Mouse (Mus musculus) kidney, adult 9 months (tissue): ENCODE data around the gene Ly9.
A peak's percentile ranks its signal among the peaks of the same experiment; 100 is the strongest.

Experiments used
- DNase-seq: peaks from one replicate; pipeline ENCODE4 v3.0.0; 2022

The Ly9 gene

DNA sequence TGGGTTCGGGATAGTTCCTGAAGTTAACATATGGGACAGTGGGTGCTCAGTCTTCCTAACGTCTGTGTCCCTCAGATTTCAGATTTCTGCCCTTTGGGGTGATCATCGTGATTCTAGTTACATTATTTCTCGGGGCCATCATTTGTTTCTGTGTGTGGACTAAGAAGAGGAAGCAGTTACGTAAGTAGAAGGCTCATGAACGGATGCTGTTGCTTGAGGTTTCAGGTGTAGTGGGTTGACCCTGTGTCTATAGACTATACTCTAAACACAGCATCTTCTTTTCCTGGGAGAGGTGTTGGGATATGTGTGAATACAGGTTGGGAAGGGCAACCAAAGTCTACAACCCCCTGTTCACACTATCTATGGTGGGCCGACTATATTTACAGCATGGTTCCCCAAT is 30.0 kb downstream of the Ly9 start:
- DNase-seq, result no peak

DNA sequence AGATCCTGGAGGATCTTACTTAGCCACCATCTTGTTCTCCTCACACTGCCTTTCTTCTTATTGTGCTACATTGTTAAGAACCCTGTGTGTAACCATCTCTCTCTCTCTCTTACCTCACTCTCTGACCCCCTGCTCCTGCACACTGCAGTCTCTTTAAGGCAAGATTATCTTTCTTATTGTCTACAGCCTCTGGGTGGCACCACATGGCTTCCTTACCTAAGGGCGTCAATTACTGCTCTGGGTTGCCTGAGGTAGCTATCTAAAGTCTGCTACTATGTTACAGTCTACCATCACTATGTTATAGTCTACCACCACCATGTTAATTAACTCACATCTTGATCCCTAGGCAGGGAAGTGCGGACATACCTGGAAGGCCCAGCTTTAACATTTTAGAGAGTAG is 38.8 kb downstream of the Ly9 start:
- no peak for DNase-seq

DNA sequence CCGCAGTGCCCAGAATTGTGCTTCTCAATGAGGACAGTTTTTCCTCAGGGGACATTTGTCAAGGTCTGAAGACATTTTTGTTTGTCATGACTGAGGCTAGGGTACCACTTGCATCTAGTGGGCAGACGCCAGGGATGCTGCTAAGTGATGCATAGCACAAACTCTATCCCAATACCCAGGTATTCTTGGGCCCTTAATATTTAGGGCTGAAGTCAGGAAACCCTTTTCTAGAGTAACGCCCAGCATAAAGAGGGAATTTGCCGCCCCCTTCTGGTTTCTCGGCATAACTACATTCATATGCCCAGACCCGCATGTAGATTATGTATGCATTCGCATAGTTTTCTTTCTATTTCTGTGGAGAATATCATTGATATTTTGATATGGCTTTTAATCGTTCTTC is 40.4 kb downstream of the Ly9 start:
- DNase-seq, result peak; percentile 50

DNA sequence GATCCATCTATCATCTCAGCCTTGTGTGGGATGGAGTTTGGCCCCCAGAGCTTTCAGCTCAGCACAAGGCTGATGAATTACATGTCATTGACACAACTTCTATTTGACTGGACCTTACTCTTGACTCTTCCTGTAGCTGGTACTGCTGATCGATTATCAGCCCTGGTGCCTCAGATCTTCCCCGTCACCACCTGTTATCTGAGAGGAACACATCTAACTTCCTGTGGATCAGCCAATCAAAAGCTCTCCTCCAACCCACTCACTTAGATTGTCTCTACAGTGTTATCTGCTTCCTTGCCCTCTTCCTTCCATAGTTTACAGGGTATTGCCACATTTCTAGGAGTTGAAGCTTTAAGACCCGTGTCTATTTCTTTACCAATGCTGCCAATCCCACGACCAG is 41.3 kb downstream of the Ly9 start:
- no peak for DNase-seq

DNA sequence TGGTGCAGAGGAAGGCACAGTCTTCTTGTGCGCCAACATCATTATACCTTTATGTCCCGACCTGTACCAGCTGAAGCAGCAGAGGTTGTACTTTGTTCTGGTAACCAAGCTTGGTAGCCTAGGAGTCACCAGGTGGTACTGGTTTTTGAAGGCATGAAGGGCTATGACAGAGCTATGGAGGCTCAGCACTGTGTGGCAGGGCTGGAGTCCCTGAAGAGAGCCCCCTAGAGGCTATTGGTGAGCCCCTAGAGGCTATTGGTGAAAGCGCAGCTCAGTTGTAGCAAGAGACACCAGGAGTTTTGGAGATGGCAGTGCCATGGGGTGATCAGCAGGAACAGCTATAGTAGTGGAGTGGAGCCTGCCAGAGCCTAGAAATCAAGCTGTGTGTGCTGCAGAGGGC is 43.0 kb downstream of the Ly9 start:
- DNase-seq, result peak; percentile 21

DNA sequence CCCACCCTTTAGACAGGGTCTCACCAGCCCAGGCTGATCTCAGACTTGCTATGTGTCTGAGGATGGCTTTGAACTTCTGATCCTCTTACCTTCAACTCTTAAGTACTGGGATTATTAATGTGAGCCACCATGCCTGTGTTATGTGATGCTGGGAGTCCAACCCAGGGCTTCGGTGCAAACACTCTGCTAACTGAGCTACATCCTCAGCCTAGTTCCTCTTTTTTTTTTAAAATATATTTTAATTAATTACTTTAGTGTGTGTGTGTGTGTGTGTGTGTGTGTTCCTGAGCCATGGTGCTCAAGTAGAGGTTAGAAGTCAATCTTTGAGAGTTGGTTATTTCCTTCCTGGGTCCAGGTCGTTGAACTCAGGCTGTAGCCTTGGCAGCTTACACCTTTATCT is 44.2 kb downstream of the Ly9 start:
- DNase-seq, result no peak

DNA sequence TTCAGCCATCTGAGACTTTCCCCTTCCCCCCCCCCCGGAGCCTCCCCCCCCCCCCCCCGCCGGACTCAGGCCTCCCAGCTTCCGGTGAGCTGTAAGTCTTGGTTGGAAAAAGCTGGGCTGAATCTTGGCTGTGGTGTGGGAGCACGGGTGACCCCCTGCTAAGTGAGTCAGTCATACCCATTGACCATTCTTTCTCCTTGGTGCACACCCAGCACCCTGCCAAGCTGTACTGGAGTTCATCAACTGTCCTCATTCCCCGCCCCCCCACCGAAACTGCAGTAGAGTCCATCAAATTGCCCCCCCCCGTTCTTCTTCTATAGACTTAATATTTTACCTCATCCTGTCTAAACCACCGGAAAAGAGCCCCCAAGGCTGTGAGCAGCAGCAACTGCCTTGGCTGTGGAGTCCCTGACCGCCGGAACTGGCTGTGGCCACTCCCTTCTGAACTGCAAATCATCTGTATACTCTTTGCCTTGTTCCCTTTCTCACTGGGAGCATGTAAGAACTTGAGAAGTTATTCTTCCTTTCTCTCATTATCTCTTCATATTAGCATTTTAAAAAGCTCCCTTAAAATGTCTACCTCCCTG is 45.5 kb downstream of the Ly9 start:
- no peak for DNase-seq

DNA sequence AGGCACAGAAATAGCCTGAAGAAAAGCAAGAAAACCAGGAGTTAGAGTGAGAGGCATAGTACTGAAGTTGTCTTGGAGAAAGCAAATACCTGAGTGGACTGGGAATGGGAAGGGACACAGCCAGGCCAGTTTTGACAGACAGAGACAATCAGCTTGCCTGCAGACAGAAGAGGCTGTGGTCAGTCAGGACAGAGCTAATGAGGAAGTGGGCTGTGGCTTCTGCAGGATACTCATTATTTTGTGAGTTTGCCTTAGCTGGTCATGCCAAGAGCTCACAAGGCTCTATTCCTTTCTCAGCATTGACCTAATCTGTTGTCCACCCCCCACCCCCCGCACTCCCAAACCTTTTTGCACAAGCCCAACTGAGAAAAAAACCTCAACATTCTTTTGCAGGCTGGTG is 46.0 kb downstream of the Ly9 start:
- DNase-seq, result no peak

DNA sequence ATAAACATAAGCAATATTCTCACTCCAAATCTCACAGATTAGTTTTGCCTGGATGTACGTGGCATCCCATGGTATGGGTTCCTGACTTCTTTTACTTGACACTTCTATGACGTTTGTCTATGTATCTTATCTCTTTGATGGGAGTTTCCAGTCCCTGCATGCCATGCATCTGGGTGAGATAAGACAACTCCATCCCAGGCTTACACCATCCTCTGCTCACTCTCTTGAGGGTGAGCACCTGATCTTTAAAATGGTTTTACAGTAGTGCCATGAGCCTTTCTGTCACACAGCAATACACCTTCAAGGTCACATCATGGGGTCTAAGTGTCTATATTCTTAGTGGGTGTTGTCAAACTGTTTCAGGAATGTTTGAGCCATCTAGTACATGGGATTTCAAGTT is 46.9 kb downstream of the Ly9 start:
- DNase-seq, result no peak

DNA sequence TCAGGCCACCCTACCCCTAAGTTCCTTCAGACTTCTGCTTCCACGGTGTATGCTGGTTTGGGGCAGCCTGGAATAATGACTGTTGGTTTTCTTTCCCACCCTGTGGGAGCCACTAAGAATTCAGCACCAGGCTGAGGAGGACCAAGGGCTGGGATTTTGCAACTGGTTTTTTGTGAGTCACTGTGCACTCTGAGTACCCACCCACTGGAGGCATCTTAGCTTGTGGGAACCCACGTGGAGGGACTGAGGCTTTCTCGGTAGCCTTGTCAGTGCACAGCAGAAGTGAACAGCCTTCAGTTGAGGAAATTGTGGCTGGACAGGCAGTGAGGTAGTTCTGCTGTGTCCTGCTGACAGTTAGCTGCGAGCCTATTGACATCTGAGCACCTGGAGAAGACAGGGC is 48.3 kb downstream of the Ly9 start, which contains the start of gene Cd244a:
TSS of gene Cd244a (plus strand) at position 296 of the 400 bp plus-strand sequence.
- no peak for DNase-seq

DNA sequence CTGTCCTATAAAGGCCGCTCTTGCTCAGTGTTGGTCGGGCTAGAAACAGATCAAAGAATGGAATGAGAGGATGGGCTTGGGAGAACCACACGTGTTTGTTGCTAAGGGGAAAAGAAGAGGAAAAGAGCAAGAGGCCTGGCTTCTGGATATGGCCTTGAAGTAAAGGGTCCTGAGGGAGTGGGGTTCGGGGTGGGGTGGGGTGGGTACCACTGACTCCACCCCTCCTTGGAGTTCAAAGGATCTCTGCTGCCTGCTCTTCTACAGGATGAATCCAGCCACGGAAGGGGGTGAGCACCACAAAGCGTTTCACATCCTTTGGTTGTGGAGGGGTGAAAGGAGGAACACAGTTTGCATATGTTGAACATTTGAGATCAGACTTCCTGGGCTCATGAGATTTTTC is 48.8 kb downstream of the Ly9 start:
- DNase-seq, result no peak

DNA sequence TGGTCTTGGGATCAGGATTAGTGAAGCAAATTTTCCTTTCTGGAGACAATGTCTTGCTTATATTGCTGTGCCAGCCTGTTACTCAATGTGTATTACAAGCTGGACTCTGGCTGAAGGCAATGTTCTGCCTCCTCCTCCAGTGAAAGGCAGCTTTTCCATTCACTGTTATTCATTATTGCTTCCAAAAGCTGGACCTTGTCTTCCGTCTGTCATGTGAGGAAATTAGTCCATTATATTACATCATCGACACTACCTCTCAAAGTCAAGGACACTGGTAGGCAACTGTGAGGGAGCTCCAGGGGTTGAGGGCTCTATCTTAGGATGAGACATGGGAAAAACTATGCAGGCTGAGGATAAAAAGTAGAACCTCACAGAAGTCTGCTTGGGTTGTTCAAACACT is 50.8 kb downstream of the Ly9 start:
- peak; percentile 22 for DNase-seq

DNA sequence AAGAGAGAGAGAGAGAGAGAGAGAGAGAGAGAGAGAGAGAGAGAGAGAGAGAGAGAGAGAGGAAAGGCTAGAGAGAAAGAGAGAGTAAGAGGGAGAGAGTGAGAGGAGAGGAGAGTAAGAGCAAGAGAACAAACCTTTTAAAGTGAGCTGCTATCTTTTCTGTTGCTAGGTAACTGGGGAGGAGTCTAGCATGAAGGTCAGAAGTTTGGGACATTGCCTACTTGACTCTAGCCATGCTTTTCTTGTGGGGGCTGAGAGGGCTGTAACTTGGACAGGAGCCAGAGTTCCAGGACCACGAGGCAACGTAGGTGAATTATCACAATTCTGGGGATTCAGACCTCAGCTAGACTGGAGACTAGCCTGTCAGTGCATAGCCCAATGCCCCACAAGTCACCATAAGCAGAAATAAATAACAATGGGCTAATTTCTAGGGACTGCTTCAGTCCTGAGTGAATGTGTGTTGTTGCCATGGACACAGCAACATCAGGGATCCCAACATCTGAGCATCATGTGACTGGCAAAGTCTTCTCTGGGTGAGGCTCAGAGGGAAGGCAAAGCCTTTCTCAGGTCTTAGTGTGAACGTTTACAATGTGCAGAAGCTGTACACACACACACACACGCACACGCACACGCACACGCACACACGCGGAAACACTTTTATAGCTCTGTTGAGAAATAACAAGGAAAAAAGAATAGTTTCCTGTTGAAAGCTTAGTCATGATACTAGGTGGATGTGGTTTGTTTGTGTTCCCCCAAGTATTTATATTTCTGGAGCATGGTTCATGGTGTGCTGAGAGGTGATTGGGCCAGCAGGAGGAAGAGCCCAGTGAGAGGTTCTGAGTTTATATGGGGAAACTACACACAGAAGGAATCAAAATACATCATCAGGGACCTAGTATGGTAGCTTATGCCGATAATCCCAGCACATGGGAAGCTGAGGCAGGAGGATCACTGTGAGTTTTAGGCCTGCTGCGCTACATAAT is 53.6 kb downstream of the Ly9 start:
- DNase-seq, result no peak

DNA sequence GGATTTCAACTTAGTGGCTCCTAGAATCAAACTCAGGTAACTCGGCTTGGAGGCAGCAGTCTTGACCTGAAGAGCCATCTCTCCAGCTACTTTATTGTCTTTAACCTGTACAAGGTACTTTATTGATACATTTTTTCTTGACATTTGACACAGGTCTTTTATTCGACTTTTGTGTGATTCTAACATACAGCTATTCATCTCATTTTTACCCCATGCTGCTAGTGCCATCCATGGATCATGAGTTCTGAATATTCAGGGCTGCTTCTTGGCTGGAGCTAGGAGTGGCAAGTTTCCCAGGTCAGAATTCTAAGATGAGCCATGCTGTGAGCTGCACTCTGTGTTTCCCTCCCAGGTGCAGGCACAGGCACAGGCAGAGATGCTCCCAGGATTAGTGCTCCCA is 55.0 kb downstream of the Ly9 start:
- no peak for DNase-seq

DNA sequence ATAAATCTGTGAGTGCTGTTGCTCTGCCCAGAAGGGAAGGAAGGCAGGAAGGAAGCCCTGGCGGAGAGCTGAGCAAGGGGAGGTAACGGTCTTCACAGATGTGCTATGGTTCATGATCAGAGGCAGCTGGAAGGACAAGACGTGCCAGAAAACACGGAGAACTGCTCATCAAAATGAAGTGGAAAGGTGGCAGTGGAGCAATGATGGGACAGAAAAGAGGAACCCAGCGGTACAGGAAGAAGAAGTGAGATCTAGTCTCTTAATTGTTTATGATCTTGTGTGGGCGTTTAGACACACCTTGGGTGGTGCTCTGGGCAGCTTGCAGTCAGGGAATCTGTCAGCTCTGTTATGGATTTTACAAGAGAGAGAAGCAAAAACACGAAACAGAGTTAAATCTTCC is 55.9 kb downstream of the Ly9 start:
- no peak for DNase-seq

DNA sequence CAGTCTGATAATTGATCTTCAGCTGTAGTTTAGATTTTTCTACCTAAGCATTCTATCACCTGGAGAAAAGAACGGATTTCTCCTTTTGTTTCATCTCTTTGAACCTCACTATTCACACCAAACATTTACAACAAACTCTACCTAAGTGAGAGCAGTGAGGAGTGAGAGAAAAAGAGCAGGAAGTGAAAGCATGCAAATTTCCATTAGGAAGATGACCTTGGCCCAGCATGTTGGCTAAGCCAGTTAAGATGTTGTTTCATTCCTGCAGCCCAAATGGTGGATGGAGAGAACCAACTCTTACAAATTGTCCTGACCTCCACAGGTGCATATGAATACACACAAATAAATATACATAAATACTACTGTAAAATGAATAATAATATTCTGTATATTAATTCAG is 66.5 kb downstream of the Ly9 start:
- DNase-seq, result no peak
